Mouse (Mus musculus): ENCODE measurements around the gene Trim29. TPM values are rescaled to one million over a fixed set of nuclear protein-coding genes. Genes with fewer than 3 reads are reported as not detected.
A peak's percentile ranks its signal among the peaks of the same experiment; 100 is the strongest.

Trim29 gene
- polyA plus RNA-seq, 1 experiment from 2014 or later: 45.2 TPM

DNA sequence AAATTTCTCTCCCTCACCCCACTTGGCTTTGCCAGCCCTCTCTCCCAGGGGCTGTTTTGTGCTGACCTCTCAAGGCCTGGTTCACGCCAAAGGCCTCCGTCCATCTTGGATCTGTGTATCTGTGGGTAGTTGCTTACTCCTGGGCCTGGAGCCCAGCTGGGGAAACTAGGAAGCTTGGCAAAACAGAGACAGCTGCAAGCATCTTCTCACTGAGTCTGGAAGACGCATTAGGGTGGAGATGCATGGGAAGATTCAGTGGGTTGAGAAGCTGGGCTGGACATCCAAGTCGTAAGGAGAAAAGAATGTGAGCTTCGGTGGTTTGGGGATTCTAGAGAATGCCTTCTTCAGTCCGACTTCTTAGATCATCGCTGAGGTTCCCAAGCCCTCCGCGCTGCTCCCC, 36.9 kb upstream of the Trim29 start:
- Histone ChIP-seq H3K27me3 (peaks cover 36% of the 10 kb centered on the region), H3K9me3 (no peaks in the 10 kb centered on the region), H3K27ac (no peak overlapping the region), H3K4me1 (peaks cover 18% of the 10 kb centered on the region), H3K9ac (no peak overlapping the region), H3K36me3 (no peaks in the 10 kb centered on the region), H3K4me2 (no peak overlapping the region), H3K4me3 (no peak overlapping the region)
- ATAC-seq (ENCODE audit: insufficient number of reproducible peaks, insufficient read depth, low FRiP score, low TSS enrichment, low read depth): no peak
- 76% methylated on average over 9 of the region's 9 CpGs for WGBS

DNA sequence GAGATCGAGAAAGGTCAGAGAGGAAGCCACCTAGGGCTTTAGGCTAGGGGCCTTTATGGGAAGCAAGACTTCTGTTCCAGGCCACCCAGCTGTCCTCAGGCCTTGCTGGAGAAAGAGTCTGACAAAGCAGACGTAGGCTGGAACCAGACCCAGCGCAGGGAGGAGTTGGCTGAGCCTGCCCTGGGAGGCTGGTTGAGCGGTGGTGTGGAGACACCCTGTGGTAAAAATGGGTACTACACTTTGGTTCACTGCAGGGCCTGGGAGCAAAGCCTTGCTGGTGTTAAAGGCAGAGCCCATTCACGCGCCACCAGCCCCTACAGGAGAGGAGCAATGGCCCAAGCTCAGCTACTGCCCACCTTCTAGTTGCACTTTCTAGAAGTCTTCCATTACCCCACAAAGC, 26.4 kb upstream of the Trim29 start:
- Histone ChIP-seq H3K27me3 (0 out of 2 replicates have a peak, but pooled peaks cover 3% of the 10 kb centered on the region), H3K4me3 (no peak overlapping the region), H3K27ac (no peak overlapping the region), H3K9me3 (no peaks in the 10 kb centered on the region), H3K9ac (no peak overlapping the region), H3K4me2 (no peak overlapping the region), H3K36me3 (no peaks in the 10 kb centered on the region), H3K4me1 (peaks cover 13% of the 10 kb centered on the region)
- 3% methylated on average over 6 of the region's 6 CpGs for WGBS
- ATAC-seq (ENCODE audit: insufficient number of reproducible peaks, insufficient read depth, low FRiP score, low TSS enrichment, low read depth): peak; percentile 86

DNA sequence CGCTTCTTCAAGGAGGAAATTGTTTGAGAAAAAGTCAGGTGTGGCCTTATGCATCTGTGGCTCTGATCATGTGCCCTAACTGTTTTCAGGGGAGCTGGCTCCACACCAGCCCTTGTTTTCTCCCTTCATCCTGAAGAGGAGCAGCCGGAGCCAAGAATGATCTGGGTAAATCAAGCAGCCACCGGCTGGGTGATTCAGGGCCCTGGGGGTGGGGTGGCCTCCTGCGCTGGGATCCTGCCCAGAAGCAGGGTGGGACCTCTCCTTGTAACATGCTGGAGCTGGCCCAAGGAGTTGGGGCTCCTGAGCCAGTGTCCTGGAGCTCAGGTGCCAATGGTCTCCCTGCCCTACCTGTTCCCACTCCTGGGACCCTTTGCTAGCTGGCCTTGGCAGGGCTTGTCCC, 25.4 kb upstream of the Trim29 start:
- WGBS: 82% methylated on average over 4 of the region's 4 CpGs
- Histone ChIP-seq H3K4me2 (no peak overlapping the region), H3K9ac (no peak overlapping the region), H3K27me3 (0 out of 2 replicates have a peak, but pooled peaks cover 3% of the 10 kb centered on the region), H3K36me3 (no peaks in the 10 kb centered on the region), H3K27ac (no peak overlapping the region), H3K4me1 (peaks cover 13% of the 10 kb centered on the region), H3K4me3 (no peak overlapping the region), H3K9me3 (no peaks in the 10 kb centered on the region)
- no peak for ATAC-seq (ENCODE audit: insufficient number of reproducible peaks, insufficient read depth, low FRiP score, low TSS enrichment, low read depth)

DNA sequence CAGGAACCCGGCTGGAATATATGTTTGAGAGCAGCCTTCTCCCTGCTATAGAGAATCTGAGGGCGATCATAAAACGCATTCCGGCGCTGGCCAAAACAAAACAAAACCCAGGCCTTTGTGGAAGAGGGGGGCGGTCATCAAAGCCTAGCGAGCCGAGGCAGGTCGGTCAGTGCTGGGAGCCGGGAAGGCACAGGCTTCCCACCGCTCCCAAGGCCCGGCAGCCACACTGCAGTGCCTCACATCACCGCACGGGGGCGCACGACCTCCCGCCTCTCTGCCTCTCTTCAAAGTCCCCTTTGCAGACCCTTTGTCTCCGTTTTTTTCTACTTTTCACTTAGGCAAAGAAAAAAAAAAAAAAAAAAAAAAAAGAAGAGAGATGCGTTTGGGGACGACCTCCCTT, 23.8 kb upstream of the Trim29 start:
- H3K4me2 ChIP-seq: peak overlapping the region; percentile 50
- peak overlapping the region; percentile 64 for H3K9ac ChIP-seq
- H3K27me3 ChIP-seq: 0 out of 2 replicates have a peak, but pooled peaks cover 3% of the 10 kb centered on the region
- peaks cover 13% of the 10 kb centered on the region for H3K4me1 ChIP-seq
- WGBS: 2% methylated on average over 20 of the region's 20 CpGs
- no peaks in the 10 kb centered on the region for H3K36me3 ChIP-seq
- H3K27ac ChIP-seq: no peak overlapping the region
- peak overlapping the region; percentile 22; the same call in 1 of the 2 replicates for H3K4me3 ChIP-seq
- H3K9me3 ChIP-seq: no peaks in the 10 kb centered on the region
- ATAC-seq (ENCODE audit: insufficient number of reproducible peaks, insufficient read depth, low FRiP score, low TSS enrichment, low read depth): no peak

DNA sequence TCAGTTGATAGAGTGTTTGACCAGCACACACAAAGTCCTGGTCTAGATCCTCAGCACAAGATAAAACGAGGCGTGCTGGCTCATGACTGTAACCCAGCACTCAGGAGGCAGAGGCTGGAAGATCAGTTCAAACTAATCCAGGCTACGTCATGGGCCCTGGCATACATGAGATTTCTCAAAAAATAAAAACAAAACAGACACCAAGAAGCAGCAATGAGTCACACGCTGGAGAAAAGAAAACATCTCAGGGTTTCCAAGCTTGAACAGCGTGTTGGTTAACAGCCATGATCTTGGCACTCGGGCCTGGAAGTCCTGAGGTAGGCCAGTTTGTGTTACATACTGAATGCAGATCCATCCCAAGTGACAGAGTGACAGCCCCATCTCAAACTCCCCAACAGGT, 17.6 kb upstream of the Trim29 start:
- no peaks in the 10 kb centered on the region for H3K27me3 ChIP-seq
- no peaks in the 10 kb centered on the region for H3K9me3 ChIP-seq
- no peaks in the 10 kb centered on the region for H3K36me3 ChIP-seq
- no peak overlapping the region for H3K27ac ChIP-seq
- no peaks in the 10 kb centered on the region for H3K4me1 ChIP-seq
- H3K9ac ChIP-seq: no peak overlapping the region
- no peak overlapping the region for H3K4me3 ChIP-seq
- no peak overlapping the region for H3K4me2 ChIP-seq
- ATAC-seq (ENCODE audit: insufficient number of reproducible peaks, insufficient read depth, low FRiP score, low TSS enrichment, low read depth): no peak
- 85% methylated on average over 6 of the region's 6 CpGs for WGBS

DNA sequence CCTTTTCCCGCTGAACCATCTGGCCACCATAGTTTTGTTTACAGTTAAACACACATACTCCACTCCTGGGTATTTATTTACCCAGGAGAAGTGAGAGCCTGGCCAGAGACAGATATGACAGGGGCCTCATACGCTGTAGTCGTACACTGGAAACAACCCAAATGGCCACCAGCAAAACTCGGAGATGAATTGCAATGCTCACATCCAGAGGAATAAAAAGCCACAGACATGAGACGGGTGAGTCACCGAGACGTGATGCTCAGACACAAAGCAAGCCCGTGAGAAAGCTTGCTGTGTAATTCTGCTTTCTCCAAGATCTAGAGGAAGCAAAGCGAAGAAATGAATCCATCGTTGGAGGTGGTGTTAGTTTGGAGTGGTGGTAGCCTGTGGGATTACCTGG, 10.3 kb upstream of the Trim29 start:
- no peak overlapping the region for H3K4me3 ChIP-seq
- no peak overlapping the region for H3K9ac ChIP-seq
- no peak for ATAC-seq (ENCODE audit: insufficient number of reproducible peaks, insufficient read depth, low FRiP score, low TSS enrichment, low read depth)
- H3K4me1 ChIP-seq: 0 out of 2 replicates have a peak, but pooled peaks cover 6% of the 10 kb centered on the region
- 0 out of 2 replicates have a peak, but pooled peaks cover 4% of the 10 kb centered on the region for H3K27me3 ChIP-seq
- 66% methylated on average over 10 of the region's 10 CpGs for WGBS
- H3K9me3 ChIP-seq: no peaks in the 10 kb centered on the region
- H3K27ac ChIP-seq: no peak overlapping the region
- H3K4me2 ChIP-seq: no peak overlapping the region
- H3K36me3 ChIP-seq: no peaks in the 10 kb centered on the region

DNA sequence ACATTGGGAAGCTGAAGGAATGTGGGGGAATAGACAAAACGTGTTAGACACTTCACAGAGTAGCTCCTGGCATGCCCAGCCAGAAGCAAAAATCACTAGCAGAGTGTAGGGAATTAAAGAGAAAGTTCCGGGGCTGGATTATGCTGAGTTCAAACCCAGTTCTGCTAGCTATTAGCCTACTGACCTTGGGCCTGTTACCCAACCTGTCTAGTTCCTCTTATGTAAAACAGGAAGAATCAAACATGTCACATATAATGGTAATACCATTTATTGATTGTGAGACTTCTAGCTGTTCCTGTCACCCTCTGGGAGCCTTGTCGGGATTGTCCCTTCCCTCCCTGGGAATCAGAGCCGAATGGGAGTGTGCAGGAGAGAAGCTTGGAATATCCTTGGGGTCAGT, 7.7 kb upstream of the Trim29 start:
- Histone ChIP-seq H3K36me3 (no peaks in the 10 kb centered on the region), H3K9ac (no peak overlapping the region), H3K27me3 (0 out of 2 replicates have a peak, but pooled peaks cover 4% of the 10 kb centered on the region), H3K9me3 (no peaks in the 10 kb centered on the region), H3K4me1 (peaks cover 6% of the 10 kb centered on the region; the same call in 1 of the 2 replicates), H3K4me2 (no peak overlapping the region), H3K27ac (no peak overlapping the region), H3K4me3 (no peak overlapping the region)
- 57% methylated on average over 4 of the region's 4 CpGs for WGBS
- ATAC-seq (ENCODE audit: insufficient number of reproducible peaks, insufficient read depth, low FRiP score, low TSS enrichment, low read depth): no peak

DNA sequence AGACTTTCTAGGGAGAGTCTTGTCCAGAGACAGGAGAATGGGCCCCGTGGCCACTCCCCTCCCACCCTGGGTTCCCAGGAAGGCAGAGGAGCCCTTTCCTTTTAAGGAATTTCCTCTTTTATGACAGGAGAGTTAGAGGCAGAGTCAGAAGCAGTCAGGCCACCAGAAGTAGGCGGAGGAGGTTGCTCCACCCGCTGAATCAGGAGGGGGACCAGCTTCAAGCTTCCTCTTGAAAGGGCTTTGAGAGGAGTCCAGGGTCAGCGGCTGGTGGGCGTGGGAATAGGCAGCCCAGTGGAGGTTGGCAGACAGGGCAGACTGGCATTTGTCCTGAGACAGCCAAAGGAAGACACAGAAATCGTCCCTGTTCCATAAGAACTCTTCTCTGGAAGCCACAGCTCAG, 4.8 kb upstream of the Trim29 start:
- H3K9ac ChIP-seq: no peak overlapping the region
- ATAC-seq (ENCODE audit: insufficient number of reproducible peaks, insufficient read depth, low FRiP score, low TSS enrichment, low read depth): no peak
- H3K4me2 ChIP-seq: no peak overlapping the region
- no peaks in the 10 kb centered on the region for H3K9me3 ChIP-seq
- no peaks in the 10 kb centered on the region for H3K36me3 ChIP-seq
- 58% methylated on average over 6 of the region's 6 CpGs for WGBS
- no peak overlapping the region for H3K4me3 ChIP-seq
- H3K27ac ChIP-seq: no peak overlapping the region
- H3K27me3 ChIP-seq: no peaks in the 10 kb centered on the region
- peaks cover 6% of the 10 kb centered on the region; the same call in 1 of the 2 replicates for H3K4me1 ChIP-seq

DNA sequence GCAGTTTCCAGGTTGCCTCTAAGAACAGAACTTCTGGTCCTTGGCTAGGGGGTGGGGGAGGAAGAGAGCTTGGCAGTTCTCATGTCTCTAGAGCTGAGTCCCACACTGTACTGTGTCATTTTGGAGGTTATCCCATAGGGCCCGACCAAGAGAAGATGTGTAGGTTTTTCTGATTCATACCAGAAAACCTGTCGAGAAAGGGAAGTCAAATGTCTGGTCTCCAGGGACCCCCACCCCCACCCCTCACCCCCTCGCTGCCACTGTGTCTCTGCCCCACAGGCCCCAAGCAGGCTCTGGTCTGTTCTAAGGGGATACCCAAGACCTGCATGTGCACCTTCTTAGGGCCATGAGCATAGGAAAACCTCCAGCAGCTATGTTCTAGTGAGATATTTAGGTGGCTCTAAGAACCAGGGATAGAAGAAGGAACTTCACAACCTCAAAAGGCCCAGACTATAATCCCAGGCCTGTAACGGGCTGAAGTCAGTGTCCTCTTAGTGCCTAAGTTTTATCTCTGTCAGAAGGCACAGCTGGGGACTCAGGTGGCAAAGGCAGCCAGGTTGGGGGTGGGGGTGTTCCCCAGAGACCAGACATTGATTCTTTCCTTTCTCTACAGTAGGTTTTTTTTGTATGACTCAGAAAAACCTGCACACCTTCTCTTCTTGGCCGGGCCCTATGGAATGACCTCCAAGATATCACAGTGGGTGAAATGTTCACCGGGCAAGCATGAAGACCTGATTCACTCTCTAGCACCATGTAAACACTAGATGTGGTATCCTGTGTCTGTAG, 1.4 kb upstream of the Trim29 start:
- Histone ChIP-seq H3K4me3 (no peak overlapping the region), H3K9ac (no peak overlapping the region), H3K27ac (no peak overlapping the region), H3K36me3 (no peaks in the 10 kb centered on the region), H3K9me3 (no peaks in the 10 kb centered on the region), H3K27me3 (no peaks in the 10 kb centered on the region), H3K4me2 (no peak overlapping the region), H3K4me1 (no peaks in the 10 kb centered on the region; the same call in 1 of the 2 replicates)
- ATAC-seq (ENCODE audit: insufficient number of reproducible peaks, insufficient read depth, low FRiP score, low TSS enrichment, low read depth): no peak
- WGBS: 76% methylated on average over 6 of the region's 6 CpGs

DNA sequence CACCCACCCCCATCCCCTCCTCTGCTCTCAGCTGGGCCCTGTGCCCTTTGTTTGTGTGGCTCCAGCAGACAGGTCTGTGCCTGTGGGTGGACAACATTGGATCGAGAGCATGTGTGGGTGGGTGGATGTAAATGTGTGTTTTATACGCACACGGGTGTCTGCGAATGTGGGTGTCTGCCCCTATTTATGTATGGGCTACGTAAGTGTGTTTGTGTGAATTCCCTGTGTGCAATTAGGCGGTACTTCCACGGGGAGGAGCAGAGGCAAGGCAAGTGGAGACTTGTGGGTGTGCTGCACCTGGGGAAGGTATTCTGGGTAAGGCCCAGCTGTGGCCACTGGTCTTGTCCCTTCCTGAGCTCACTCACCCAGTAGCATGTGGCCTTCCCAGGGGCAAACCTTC, 1.5 kb downstream of the Trim29 start:
- no peaks in the 10 kb centered on the region for H3K9me3 ChIP-seq
- H3K4me2 ChIP-seq: peak overlapping the region; percentile 45
- H3K27ac ChIP-seq: no peak overlapping the region
- no peaks in the 10 kb centered on the region for H3K27me3 ChIP-seq
- H3K4me1 ChIP-seq: peaks cover 10% of the 10 kb centered on the region; the same call in 1 of the 2 replicates
- H3K4me3 ChIP-seq: peak overlapping the region; percentile 25
- no peak overlapping the region for H3K9ac ChIP-seq
- WGBS: 71% methylated on average over 7 of the region's 7 CpGs
- H3K36me3 ChIP-seq: no peaks in the 10 kb centered on the region
- no peak for ATAC-seq (ENCODE audit: insufficient number of reproducible peaks, insufficient read depth, low FRiP score, low TSS enrichment, low read depth)

DNA sequence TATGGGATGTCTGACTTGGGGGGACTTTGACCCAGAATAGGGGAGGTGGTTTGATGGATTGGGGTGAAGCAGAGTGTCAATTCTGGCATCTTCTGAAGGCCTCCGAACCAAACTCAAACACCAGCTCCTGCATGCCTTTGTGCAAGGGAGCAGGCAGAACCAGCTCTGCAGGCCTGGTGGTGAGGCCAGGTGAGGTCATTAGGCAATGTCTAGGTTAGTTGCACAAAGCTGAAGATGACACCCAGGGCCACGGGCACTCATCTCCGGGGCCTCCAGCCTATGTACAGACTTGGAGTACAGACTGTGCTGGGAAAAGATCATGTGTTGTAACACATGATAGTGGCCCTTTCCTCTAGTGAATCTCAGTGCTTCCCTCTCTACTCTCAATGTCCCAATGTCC, 3.2 kb downstream of the Trim29 start:
- ATAC-seq (ENCODE audit: insufficient number of reproducible peaks, insufficient read depth, low FRiP score, low TSS enrichment, low read depth): no peak
- Histone ChIP-seq H3K27ac (no peak overlapping the region), H3K4me3 (no peak overlapping the region), H3K4me1 (peaks cover 10% of the 10 kb centered on the region; the same call in 1 of the 2 replicates), H3K9ac (no peak overlapping the region), H3K4me2 (peak overlapping the region; percentile 45; the same call in 1 of the 2 replicates), H3K36me3 (no peaks in the 10 kb centered on the region), H3K9me3 (no peaks in the 10 kb centered on the region), H3K27me3 (no peaks in the 10 kb centered on the region)
- WGBS: 79% methylated on average over 3 of the region's 3 CpGs

DNA sequence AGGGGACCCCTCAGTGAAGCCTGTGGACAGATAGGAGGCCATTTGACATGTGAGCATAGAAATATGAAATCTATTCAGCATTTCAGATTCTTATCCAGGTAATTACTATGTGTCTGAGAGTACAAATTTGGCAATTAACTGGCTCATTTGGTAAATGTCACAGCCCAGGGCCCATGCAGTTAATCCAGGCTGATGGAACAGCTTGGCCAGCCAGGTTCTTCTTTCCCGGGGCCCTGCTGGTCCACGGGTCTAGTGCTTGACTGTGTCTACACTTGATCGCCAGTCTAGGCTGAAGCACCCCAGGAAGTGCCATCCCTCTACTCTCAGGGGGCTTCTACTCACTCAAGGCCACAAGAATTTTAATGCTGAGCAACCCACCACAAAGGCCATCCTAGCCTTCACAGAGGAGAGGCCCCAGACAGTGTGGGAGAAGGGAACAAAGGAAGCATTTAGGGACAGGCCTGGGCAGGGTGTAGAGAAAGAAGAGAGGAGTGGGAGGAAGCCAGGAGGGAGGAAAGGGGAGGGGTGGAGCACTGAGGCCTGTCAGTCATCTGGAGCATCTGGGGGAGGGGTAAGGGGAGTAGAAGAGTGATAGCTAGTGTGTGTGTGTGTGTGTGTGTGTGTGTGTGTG, 4.8 kb downstream of the Trim29 start:
- Histone ChIP-seq H3K9ac (no peak overlapping the region), H3K4me2 (no peak overlapping the region), H3K36me3 (no peaks in the 10 kb centered on the region), H3K4me1 (peaks cover 17% of the 10 kb centered on the region), H3K27ac (peak overlapping the region; percentile 71; the same call in 1 of the 2 replicates), H3K4me3 (no peak overlapping the region), H3K27me3 (no peaks in the 10 kb centered on the region), H3K9me3 (no peaks in the 10 kb centered on the region)
- 43% methylated on average over 3 of the region's 3 CpGs for WGBS
- peak; percentile 70; the same call in 1 of the 2 replicates for ATAC-seq (ENCODE audit: insufficient number of reproducible peaks, insufficient read depth, low FRiP score, low TSS enrichment, low read depth)
